Mouse (Mus musculus): ENCODE data around the gene 2300002M23Rik.
A peak's percentile ranks its signal among the peaks of the same experiment; 100 is the strongest.

2300002M23Rik gene

GRCm38 (mm10) chr17:35556812-35557211 lies 10.4 kb upstream of the 2300002M23Rik start:
- no peak for DNase-seq

- no peak for DNase-seq
Measured at GRCm38 (mm10) chr17:35557351-35557750, 9.9 kb upstream of the 2300002M23Rik start.

- DNase-seq = no peak
Measured at GRCm38 (mm10) chr17:35558216-35558615, 9.0 kb upstream of the 2300002M23Rik start.

GRCm38 (mm10) chr17:35567767-35568166 lies 517 bp downstream of the 2300002M23Rik start:
- DNase-seq = no peak

GRCm38 (mm10) chr17:35569091-35569944 lies 2.1 kb downstream of the 2300002M23Rik start:
- DNase-seq = no peak

GRCm38 (mm10) chr17:35570836-35571235 lies 3.6 kb downstream of the 2300002M23Rik start:
- no peak for DNase-seq

GRCm38 (mm10) chr17:35571477-35571876 lies 4.2 kb downstream of the 2300002M23Rik start:
- DNase-seq = no peak

GRCm38 (mm10) chr17:35578211-35578610 lies 11.0 kb downstream of the 2300002M23Rik start:
- DNase-seq = peak in 1 of 2 experiments; percentile 35

- DNase-seq = no peak
Measured at GRCm38 (mm10) chr17:35582900-35583299, 15.7 kb downstream of the 2300002M23Rik start.

GRCm38 (mm10) chr17:35584330-35584937 lies 17.2 kb downstream of the 2300002M23Rik start:
- peak; percentile 37 to 46 for DNase-seq

GRCm38 (mm10) chr17:35587291-35587690 lies 20.0 kb downstream of the 2300002M23Rik start:
- DNase-seq = no peak

- DNase-seq = no peak
Measured at GRCm38 (mm10) chr17:35588387-35588786, 21.1 kb downstream of the 2300002M23Rik start.

- no peak for DNase-seq
Measured at GRCm38 (mm10) chr17:35590410-35591218, 23.4 kb downstream of the 2300002M23Rik start.

- DNase-seq = no peak
Measured at GRCm38 (mm10) chr17:35591219-35591578, 23.9 kb downstream of the 2300002M23Rik start.

- DNase-seq = no peak
Measured at GRCm38 (mm10) chr17:35591731-35592130, 24.5 kb downstream of the 2300002M23Rik start.

- no peak for DNase-seq
Measured at GRCm38 (mm10) chr17:35592131-35592530, 24.9 kb downstream of the 2300002M23Rik start.

GRCm38 (mm10) chr17:35593786-35594185 lies 26.5 kb downstream of the 2300002M23Rik start:
- DNase-seq = no peak

GRCm38 (mm10) chr17:35594456-35594855 lies 27.2 kb downstream of the 2300002M23Rik start:
- DNase-seq = no peak

- no peak for DNase-seq
Measured at GRCm38 (mm10) chr17:35597399-35597798, 30.1 kb downstream of the 2300002M23Rik start.

- DNase-seq = no peak
Measured at GRCm38 (mm10) chr17:35601249-35601648, 34.0 kb downstream of the 2300002M23Rik start, which contains the start of gene Sfta2. TSS of gene Sfta2 (plus strand) at chr17:35601549.

- DNase-seq = no peak
Measured at GRCm38 (mm10) chr17:35601736-35602354, 34.6 kb downstream of the 2300002M23Rik start.

- DNase-seq = no peak
Measured at GRCm38 (mm10) chr17:35617127-35617526, 49.9 kb downstream of the 2300002M23Rik start.
